ENCODE assay signal across 15 mouse cellular contexts in the genomic region with DNA sequence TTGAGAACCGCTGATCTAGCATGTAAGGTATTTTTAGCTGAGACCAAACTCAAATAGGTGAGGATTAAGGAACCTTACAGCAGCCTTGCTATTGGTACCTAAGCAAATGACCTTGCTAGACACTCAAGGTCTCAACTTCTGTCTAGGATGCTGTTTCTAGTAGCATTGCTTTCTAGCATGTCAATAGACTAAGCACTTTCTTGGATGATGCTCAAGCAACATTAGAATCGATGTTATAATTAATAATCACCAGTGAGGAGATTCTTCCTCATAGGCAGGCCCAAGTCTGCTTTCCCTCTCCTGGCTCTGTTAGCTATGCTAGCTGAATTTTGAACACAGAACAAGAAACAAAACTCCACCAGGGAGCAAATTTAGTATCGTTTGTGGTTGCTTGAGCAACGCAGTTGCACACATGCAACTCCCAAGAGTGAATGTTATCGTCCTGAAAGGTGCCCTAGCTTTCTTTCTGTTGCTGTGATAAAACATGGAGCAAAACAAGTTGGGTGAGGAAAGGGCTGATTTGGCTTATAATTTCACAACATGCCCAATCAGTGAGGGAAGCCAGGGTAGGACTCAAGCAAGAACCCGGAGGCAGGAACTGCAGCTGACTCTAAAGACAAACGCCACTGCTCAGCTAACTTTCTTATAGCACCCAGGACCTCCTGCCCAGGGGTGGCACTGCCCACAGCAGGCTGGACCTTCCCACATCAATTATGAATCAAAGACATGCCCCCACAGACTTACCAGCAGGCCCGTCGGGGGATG. TPM values are rescaled to one million over a fixed set of nuclear protein-coding genes. Genes with fewer than 3 reads are reported as not detected.
A peak's percentile ranks its signal among the peaks of the same experiment; 100 is the strongest.
DNase-seq lines count a peak whose midpoint lies in the region; ATAC-seq and TF ChIP-seq lines count a peak whose summit lies in the region.
"Had no signal": no experiment of that assay in that cellular context is flagged by ENCODE, and none has a peak within 500 bp of the region (broad histone marks: within the 10 kb centered on the region; RNA-seq: fewer than 3 reads in every experiment).

No protein-coding gene starts in this region.

- H3K4me3 ChIP-seq in CH12.LX (replicated peaks in 1 of 3; ENCODE audit: low read depth in 2 of 3, low read length in 2 of 3, poor library complexity in 1 of 3): peak overlapping the region; percentile 24 to 63 (median 50)
- H3K4me3 ChIP-seq in megakaryocyte, embryonic 14.5 days (replicated peaks): peak overlapping the region; percentile 85
- H3K4me3 ChIP-seq: heart, adult 2 months; limb, embryonic 15.5 days; midbrain, embryonic 10.5 days had no signal

- H3K27me3 ChIP-seq in CH12.LX (replicated peaks): no peaks in the 10 kb centered on the region
- no peaks in the 10 kb centered on the region for H3K27me3 ChIP-seq in megakaryocyte, embryonic 14.5 days (replicated peaks)
- H3K27me3 ChIP-seq: limb, embryonic 15.5 days had no signal

- TF ChIP-seq POLR2A in CH12.LX (IDR thresholded peaks at IDR 0.05; ENCODE audit: low read depth, low read length): peak; percentile 51; the same call in 1 of the 2 replicates

- in situ Hi-C loops in CH12.LX (cut with MboI; ENCODE audit: low pct_ligation_motif_present, low pct_unique_long_range_greater_than_20kb, low sequenced_read_pairs): no loop called here

- H3K4me1 ChIP-seq in CH12.LX (ENCODE audit: control insufficient read depth in 1 of 2, insufficient read depth in 2 of 2): peaks cover 4 to 32% of the 10 kb centered on the region in 2 experiments; a peak in 3 of 4 replicates
- H3K4me1 ChIP-seq in megakaryocyte, embryonic 14.5 days: peaks cover 55% of the 10 kb centered on the region
- H3K4me1 ChIP-seq: limb, embryonic 15.5 days; midbrain, embryonic 10.5 days had no signal

- no peak for TF ChIP-seq RAD21 in CH12.LX (IDR thresholded peaks at IDR 0.05; ENCODE audit: low read depth, low read length)

- peaks cover 5% of the 10 kb centered on the region for H3K79me2 ChIP-seq in CH12.LX (replicated peaks; ENCODE audit: control insufficient read depth, extremely low read depth, insufficient read depth, poor library complexity, severe bottlenecking)

- dilution Hi-C loops in CH12.LX (cut with MboI; ENCODE audit: extremely low pct_ligation_motif_present, extremely low pct_unique_long_range_greater_than_20kb, low sequenced_read_pairs): no loop called here

- peak; percentile 85 for DNase-seq in A20 (ENCODE audit: low read depth, low spot score)
- DNase-seq in CH12.LX (ENCODE audit: extremely low read depth): peak; percentile 56
- DNase-seq in cerebellum, adult 8-10 months: no peak
- no peak for DNase-seq in gastrocnemius, postnatal 4 days (ENCODE audit: low spot score in 2 of 2)
- DNase-seq: cerebellum, adult 2 months; layer of hippocampus, postnatal 36 days had no signal

- no peak for TF ChIP-seq CTCF in CH12.LX (conservative IDR thresholded peaks at IDR 0.05 in 1 of 2, IDR thresholded peaks at IDR 0.05 in 1 of 2; ENCODE audit: low read depth in 2 of 2, low read length in 2 of 2)

- peaks cover 0 to 2% of the 10 kb centered on the region in 2 experiments for H3K36me3 ChIP-seq in CH12.LX (replicated peaks in 1 of 2; ENCODE audit: control insufficient read depth in 1 of 2, insufficient read depth in 1 of 2, low read length in 1 of 2)
- no peaks in the 10 kb centered on the region for H3K36me3 ChIP-seq in megakaryocyte, embryonic 14.5 days (replicated peaks; ENCODE audit: low read length)
- H3K36me3 ChIP-seq: limb, embryonic 15.5 days; midbrain, embryonic 10.5 days had no signal

- H3K4me2 ChIP-seq in CH12.LX (ENCODE audit: insufficient read depth, low read depth, poor library complexity, severe bottlenecking): peak overlapping the region; percentile 76
- H3K4me2 ChIP-seq: limb, embryonic 15.5 days had no signal

- TF ChIP-seq EP300 in CH12.LX (IDR thresholded peaks at IDR 0.05; ENCODE audit: low read length): peak; percentile 53; the same call in 1 of the 2 replicates

- H3K9ac ChIP-seq in CH12.LX (ENCODE audit: insufficient read depth, low read depth): peak overlapping the region; percentile 77
- H3K9ac ChIP-seq: limb, embryonic 15.5 days had no signal

- ATAC-seq in hematopoietic stem cell, adult 5-6 weeks (replicated peaks in 1 of 2; ENCODE audit: insufficient read depth in 1 of 2, low FRiP score in 2 of 2, low TSS enrichment in 1 of 2, low read depth in 1 of 2, poor library complexity in 2 of 2, severe bottlenecking in 2 of 2): peak; percentile 5 to 20; a peak in 1 of 4 replicates
- no peak for ATAC-seq in cerebellum, adult (ENCODE audit: insufficient number of reproducible peaks, low FRiP score, low TSS enrichment)

- no peaks in the 10 kb centered on the region for H3K9me3 ChIP-seq in CH12.LX (replicated peaks; ENCODE audit: low read length)
- no peaks in the 10 kb centered on the region for H3K9me3 ChIP-seq in megakaryocyte, embryonic 14.5 days
- H3K9me3 ChIP-seq: limb, embryonic 15.5 days; midbrain, embryonic 10.5 days had no signal

- peak overlapping the region; percentile 99 for H3K27ac ChIP-seq in CH12.LX (ENCODE audit: insufficient read depth, low read depth)
- H3K27ac ChIP-seq: heart, adult 2 months; limb, embryonic 15.5 days; midbrain, embryonic 10.5 days had no signal

TF ChIP-seq in CH12.LX, 34 proteins besides CTCF, POLR2A, EP300 and RAD21:
- TF ChIP-seq SIN3A (IDR thresholded peaks at IDR 0.05; ENCODE audit: low read length) (peak; percentile 68; the same call in 1 of the 2 replicates), MEF2A (IDR thresholded peaks at IDR 0.05; ENCODE audit: borderline replicate concordance, low read depth, low read length) (peak; percentile 55; the same call in 1 of the 2 replicates), ZMIZ1 (IDR thresholded peaks at IDR 0.05; ENCODE audit: low read depth, low read length) (peak; percentile 18; the same call in 1 of the 2 replicates), MYC (IDR thresholded peaks at IDR 0.05; ENCODE audit: low read depth, low read length) (no peak), POLR2AphosphoS2 (IDR thresholded peaks at IDR 0.05; ENCODE audit: low read depth, low read length) (peak; percentile 68; the same call in 1 of the 2 replicates), USF2 (conservative IDR thresholded peaks at IDR 0.05; ENCODE audit: low read depth, low read length) (no peak), UBTF (IDR thresholded peaks at IDR 0.05; ENCODE audit: low read depth, low read length) (0 out of 2 replicates have a peak, but pooled peaks have one; percentile 24), MXI1 (IDR thresholded peaks at IDR 0.05; ENCODE audit: low read depth, low read length) (peak; percentile 18)

RNA-seq across cellular contexts. Expression of gene Glipr1, which starts 0.5 kb away (rescaled TPM):
- total RNA-seq in CH12.LX (2012; rRNA removed): 341 and 362 TPM in 2 replicates
- 907 and 1,004 TPM in 2 replicates for total RNA-seq in CH12.LX (2014; rRNA removed)
- 471 and 472 TPM in 2 replicates for polyA plus RNA-seq in CH12.LX (2012; ENCODE audit: insufficient read length, low read depth)
- 334 and 380 TPM in 2 replicates for total RNA-seq in hematopoietic stem cell, adult 5-6 weeks (2017)
- 2.8 and 4.5 TPM in 2 replicates for polyA plus RNA-seq in megakaryocyte, embryonic 14.5 days (2012; ENCODE audit: insufficient read depth, low replicate concordance)
- under 1 TPM; 0.91 to 0.93 TPM for total RNA-seq in gastrocnemius, postnatal 4 days (2021)

RNA-seq across cellular contexts. Expression of gene Krr1, which starts 29.5 kb away (rescaled TPM):
- 56.9 and 72.5 TPM in 2 replicates for total RNA-seq in CH12.LX (2012; rRNA removed)
- 108 and 124 TPM in 2 replicates for total RNA-seq in CH12.LX (2014; rRNA removed)
- polyA plus RNA-seq in CH12.LX (2012; ENCODE audit: insufficient read length, low read depth): 58.7 and 68.7 TPM in 2 replicates
- 56.5 and 59.9 TPM in 2 replicates for total RNA-seq in hematopoietic stem cell, adult 5-6 weeks (2017)
- polyA plus RNA-seq in megakaryocyte, embryonic 14.5 days (2012; ENCODE audit: insufficient read depth, low replicate concordance): 0.95 and 2.0 TPM in 2 replicates
- 10 to 100 TPM; 25.1 to 25.2 TPM for total RNA-seq in gastrocnemius, postnatal 4 days (2021)

RNA-seq across cellular contexts. Expression of gene Glipr1l1, which starts 58.1 kb away (rescaled TPM):
- not detected in 2 replicates for total RNA-seq in CH12.LX (2012; rRNA removed)
- total RNA-seq in CH12.LX (2014; rRNA removed): not detected in 2 replicates
- not detected in 2 replicates for polyA plus RNA-seq in CH12.LX (2012; ENCODE audit: insufficient read length, low read depth)
- total RNA-seq in hematopoietic stem cell, adult 5-6 weeks (2017): not detected in 2 replicates
- not detected in 2 replicates for polyA plus RNA-seq in megakaryocyte, embryonic 14.5 days (2012; ENCODE audit: insufficient read depth, low replicate concordance)
- total RNA-seq in gastrocnemius, postnatal 4 days (2021): not detected
- total RNA-seq: heart, adult 2 months; heart, postnatal 14 days; layer of hippocampus, postnatal 36 days had no signal
- polyA plus RNA-seq: cerebellum, adult 2 months; embryonic facial prominence, embryonic 11.5 days; forebrain, embryonic 11.5 days; heart, adult 2 months; limb, embryonic 15.5 days; midbrain, embryonic 10.5 days had no signal

Comparison
In these comparisons a context has a peak if more than half of its experiments do, and no peak if none do; other contexts are left out.
1. DNase-seq: peak in A20 (single experiment) and CH12.LX (single experiment); none in cerebellum, adult 8-10 months (single experiment) and gastrocnemius, postnatal 4 days (0 of 2).
2. RNA of gene Glipr1, which starts 0.5 kb away (total RNA-seq): 341 to 1,004 TPM in CH12.LX and 334 to 380 TPM in hematopoietic stem cell, adult 5-6 weeks; 0.91 to 0.93 TPM in gastrocnemius, postnatal 4 days; every median in the first group is over 100 times any median in the second.